ENCODE assay signal across 18 mouse cellular contexts in genomic region chr5:35861456-35861855, GRCm38 (mm10). TPM values are rescaled to one million over a fixed set of nuclear protein-coding genes. Genes with fewer than 3 reads are reported as not detected.
DNase-seq lines count a peak whose midpoint lies in the region; TF ChIP-seq lines count a peak whose summit lies in the region.
"Had no signal": no experiment of that assay in that cellular context is flagged by ENCODE, and none has a peak within 500 bp of the region (broad histone marks: within the 10 kb centered on the region; RNA-seq: fewer than 3 reads in every experiment).

No protein-coding gene starts in this region.

- intact Hi-C loops in gastrocnemius, adult 2 months (cut with DNase I): no loop called here

- peak; percentile 67 for DNase-seq in gastrocnemius, adult 2 months
- DNase-seq in gastrocnemius, postnatal 10 days: no peak
- peak; percentile 36 for DNase-seq in gastrocnemius, postnatal 25 days
- no peak for DNase-seq in gastrocnemius, postnatal 4 days (ENCODE audit: low spot score in 2 of 2)
- peak; percentile 57 for DNase-seq in skeletal muscle tissue, adult 2 months (ENCODE audit: low read depth, low spot score)
- DNase-seq in kidney, adult 8-10 months: no peak
- DNase-seq: adrenal gland, adult 8-10 months; adrenal gland, postnatal 14 days; adrenal gland, postnatal 36 days; cerebellum, adult 11-12 months; cerebellum, adult 2 months; cerebellum, adult 9-10 months; cerebellum, postnatal 10 days; cerebellum, postnatal 25 days had no signal

- H3K4me3 ChIP-seq in gastrocnemius, adult 2 months: no peak overlapping the region
- H3K4me3 ChIP-seq: embryonic facial prominence, embryonic 10.5 days; embryonic facial prominence, embryonic 12.5 days; forebrain, embryonic 13.5 days; forebrain, embryonic 15.5 days had no signal

- H3K27ac ChIP-seq in gastrocnemius, adult 2 months: no peak overlapping the region
- H3K27ac ChIP-seq: embryonic facial prominence, embryonic 10.5 days; embryonic facial prominence, embryonic 12.5 days; forebrain, embryonic 13.5 days; forebrain, embryonic 15.5 days had no signal

- TF ChIP-seq CTCF in gastrocnemius, adult 2 months (IDR thresholded peaks at IDR 0.05): no peak

RNA-seq across cellular contexts. Expression of gene Afap1, which starts 31.7 kb away (rescaled TPM):
- 1 to 10 TPM; 7.4 to 8.3 TPM for total RNA-seq in gastrocnemius, adult 2 months (2021)
- 10 to 100 TPM; 18.6 to 25.9 TPM for total RNA-seq in gastrocnemius, postnatal 10 days (2021)
- 1 to 10 TPM; 7.8 to 8.1 TPM for total RNA-seq in gastrocnemius, postnatal 25 days (2021)
- total RNA-seq in gastrocnemius, postnatal 4 days (2021): 10 to 100 TPM; 44.5 to 48.0 TPM

Comparison
In these comparisons a context has a peak if more than half of its experiments do, and no peak if none do; other contexts are left out.
1. DNase-seq: peak in gastrocnemius, adult 2 months (single experiment), gastrocnemius, postnatal 25 days (single experiment) and skeletal muscle tissue, adult 2 months (single experiment); none in gastrocnemius, postnatal 10 days (single experiment), gastrocnemius, postnatal 4 days (0 of 2) and kidney, adult 8-10 months (0 of 2).